Mouse (Mus musculus) neutrophil, adult 59 days (primary cell): ENCODE measurements around the gene B3galt6. TPM values are rescaled to one million over a fixed set of nuclear protein-coding genes. Genes with fewer than 3 reads are reported as not detected.

Experiments
- total RNA-seq, 2 experiments: library from RNA; stranded (reverse); gene quantifications; 1 replicate in 1 of 2; 2 replicates in 1 of 2; pipeline ENCODE4 v1.2.4; 2023

The B3galt6 gene
- total RNA-seq = 1 to 10 TPM; 2.0 to 2.4 TPM

GRCm38 (mm10) chr4:155992241-155992905 is at the start of gene B3galt6, which contains the start of gene Sdf4:
B3galt6 (minus strand) TSS chr4:155992649.
Sdf4 (plus strand) TSS chr4:155992872.

GRCm38 (mm10) chr4:156026013-156026412 is 33.6 kb upstream of the B3galt6 start, which contains the start of gene Tnfrsf18:
Tnfrsf18 (plus strand) TSS chr4:156026164.

GRCm38 (mm10) chr4:156013637-156014036 is 21.2 kb upstream of the B3galt6 start, which contains the start of gene Tnfrsf4:
Tnfrsf4 (plus strand) TSS chr4:156013843.

GRCm38 (mm10) chr4:155962167-155962971 is 30.1 kb downstream of the B3galt6 start, which contains the start of gene C1qtnf12:
C1qtnf12 (plus strand) TSS chr4:155962318.

GRCm38 (mm10) chr4:155943534-155944249 is 48.8 kb downstream of the B3galt6 start, which contains the start of gene Ube2j2:
Ube2j2 (plus strand) TSS chr4:155943831.

Other genes starting within 250 kb of the B3galt6 start
- gene Atad3a, start 231.6 kb downstream of the B3galt6 start, total RNA-seq = 10 to 100 TPM; 10.7 to 13.0 TPM
- gene Vwa1, start 218.0 kb downstream of the B3galt6 start, total RNA-seq = not detected
- gene Tmem88b, start 206.8 kb downstream of the B3galt6 start, total RNA-seq = not detected
- gene Ankrd65, start 202.2 kb downstream of the B3galt6 start, total RNA-seq = under 1 TPM in 1 of 2 experiments, not detected in 1; 0.40 TPM
- 10 to 100 TPM; 49.7 to 50.7 TPM for gene Mrpl20, start 189.8 kb downstream of the B3galt6 start, total RNA-seq
- 100 to 1,000 TPM; 131 to 142 TPM for gene Ccnl2, start 180.2 kb downstream of the B3galt6 start, total RNA-seq
- 100 to 1,000 TPM in 1 of 2 experiments, 10 to 100 TPM in 1; 81.0 to 100 TPM for gene Aurkaip1, start 161.4 kb downstream of the B3galt6 start, total RNA-seq
- under 1 TPM in 1 of 2 experiments, not detected in 1; 0.78 TPM for gene Mxra8, start 153.0 kb downstream of the B3galt6 start, total RNA-seq
- 10 to 100 TPM; 49.5 to 53.3 TPM for gene Dvl1, start 145.2 kb downstream of the B3galt6 start, total RNA-seq
- gene Tas1r3, start 129.3 kb downstream of the B3galt6 start, total RNA-seq = 1 to 10 TPM; 2.6 to 2.8 TPM
- gene Cptp, start 123.2 kb downstream of the B3galt6 start, total RNA-seq = 10 to 100 TPM; 22.2 TPM
- 10 to 100 TPM; 40.0 to 40.7 TPM for gene Ints11, start 123.1 kb downstream of the B3galt6 start, total RNA-seq
- gene Pusl1, start 100.9 kb downstream of the B3galt6 start, total RNA-seq = 10 to 100 TPM; 12.2 TPM
- 10 to 100 TPM; 57.0 to 63.5 TPM for gene Acap3, start 100.8 kb downstream of the B3galt6 start, total RNA-seq
- gene Ube2j2, start 48.8 kb downstream of the B3galt6 start, total RNA-seq = 10 to 100 TPM; 85.6 to 91.1 TPM
- 10 to 100 TPM; 20.5 to 36.9 TPM for gene C1qtnf12, start 30.3 kb downstream of the B3galt6 start, total RNA-seq
- gene Sdf4, start 223 bp upstream of the B3galt6 start, total RNA-seq = 100 to 1,000 TPM in 1 of 2 experiments, 10 to 100 TPM in 1; 97.9 to 120 TPM
- gene Tnfrsf4, start 21.2 kb upstream of the B3galt6 start, total RNA-seq = 1 to 10 TPM; 1.9 to 2.0 TPM
- gene Tnfrsf18, start 33.5 kb upstream of the B3galt6 start, total RNA-seq = 1 to 10 TPM; 3.9 to 6.7 TPM
- gene Ttll10, start 66.8 kb upstream of the B3galt6 start, total RNA-seq = not detected
- 10 to 100 TPM; 14.9 to 19.7 TPM for gene 9430015G10Rik, start 117.3 kb upstream of the B3galt6 start, total RNA-seq
- under 1 TPM; 0.20 to 0.29 TPM for gene Rnf223, start 137.9 kb upstream of the B3galt6 start, total RNA-seq
- gene Agrn, start 204.8 kb upstream of the B3galt6 start, total RNA-seq = 10 to 100 TPM; 13.3 to 16.7 TPM
- gene Isg15, start 208.2 kb upstream of the B3galt6 start, total RNA-seq = 10 to 100 TPM; 10.3 to 11.6 TPM
- gene AW011738, start 210.7 kb upstream of the B3galt6 start, total RNA-seq = 1 to 10 TPM; 5.1 to 8.5 TPM
- not detected for gene Perm1, start 223.2 kb upstream of the B3galt6 start, total RNA-seq
- 10 to 100 TPM; 14.7 to 15.2 TPM for gene Plekhn1, start 242.2 kb upstream of the B3galt6 start, total RNA-seq
- gene Noc2l, start 243.4 kb upstream of the B3galt6 start, total RNA-seq = 10 to 100 TPM; 27.6 to 28.7 TPM